Mouse (Mus musculus): ENCODE measurements around the gene Scfd2.
A peak's percentile ranks its signal among the peaks of the same experiment; 100 is the strongest.

- TF ChIP-seq CTCF (IDR thresholded peaks at IDR 0.05; ENCODE audit: control insufficient read depth, insufficient read depth, insufficient replicate concordance, low read depth, low read length) (0 out of 2 replicates have a peak, but pooled peaks have one; percentile 13), POLR2A (IDR thresholded peaks at IDR 0.05; ENCODE audit: control insufficient read depth, low read depth, low read length) (peak; percentile 87)
Measured at GRCm38 (mm10) chr5:74194841-74195613, 336.5 kb downstream of the Scfd2 start, which contains the start of gene Rasl11b.

Data from testis, adult 2 months (tissue).